Mouse (Mus musculus): ENCODE data around the gene Pi4kb. TPM values are rescaled to one million over a fixed set of nuclear protein-coding genes. Genes with fewer than 3 reads are reported as not detected.

The Pi4kb gene
- polyA plus RNA-seq (2014; fragmentation: Illumina TruSeq; extraction: RNeasy Lipid Tissue Mini Kit (QIAGEN cat#74804); ENCODE audit: insufficient read depth, low read depth, low replicate concordance) = 29.8 TPM

GRCm38 (mm10) chr3:94974528-94975422, at the start of gene Pi4kb:
Gene Pi4kb (plus strand): TSS chr3:94974731.

GRCm38 (mm10) chr3:94932809-94933564, 41.5 kb upstream of the Pi4kb start, which contains the start of gene Selenbp1:
Gene Selenbp1 (plus strand): TSS chr3:94933056.

DNA sequence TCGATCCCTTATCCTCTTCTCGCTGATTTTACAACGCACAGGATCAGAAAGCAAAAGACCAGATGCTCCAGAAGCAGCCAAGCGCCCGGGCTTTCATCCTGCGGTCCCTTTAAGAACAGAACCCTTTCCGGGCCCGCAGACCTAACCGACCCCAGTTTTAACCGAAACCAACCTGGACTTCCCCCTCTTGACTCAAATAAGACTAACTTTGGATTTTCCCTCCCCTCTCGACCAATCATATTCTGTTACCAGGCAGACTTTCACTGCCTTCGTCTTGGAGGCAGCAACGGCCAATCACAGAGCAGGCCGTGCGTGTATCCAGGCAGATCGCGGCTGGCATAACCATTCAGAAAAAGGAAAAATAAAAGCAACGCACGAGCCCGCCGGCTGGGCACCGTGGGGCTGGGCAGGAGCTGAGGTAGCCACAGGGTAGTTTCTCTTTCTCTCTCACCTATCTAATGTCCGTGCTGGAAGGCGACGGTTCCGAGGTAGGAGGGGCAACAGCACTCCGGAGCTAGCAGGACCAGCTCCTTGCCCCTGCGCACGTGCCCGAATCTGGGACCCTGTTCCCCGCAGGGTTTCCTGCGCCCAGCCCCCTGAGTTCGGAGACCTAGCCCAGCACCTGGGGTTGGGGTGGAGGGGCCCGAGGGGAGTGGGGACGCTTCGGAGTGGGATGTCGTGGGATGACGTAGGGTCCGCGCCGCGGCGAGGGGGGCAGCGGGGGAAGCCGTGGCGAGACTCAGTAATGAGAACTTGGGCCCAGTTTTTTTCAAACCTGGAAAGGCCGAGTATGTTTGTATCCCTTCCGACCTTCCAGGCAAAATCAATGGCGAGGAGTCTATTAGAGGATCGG, 20.5 kb upstream of the Pi4kb start, which contains the start of gene Rfx5:
TSS of gene Rfx5 (plus strand) at position 312 of the 853 bp plus-strand sequence.

DNA sequence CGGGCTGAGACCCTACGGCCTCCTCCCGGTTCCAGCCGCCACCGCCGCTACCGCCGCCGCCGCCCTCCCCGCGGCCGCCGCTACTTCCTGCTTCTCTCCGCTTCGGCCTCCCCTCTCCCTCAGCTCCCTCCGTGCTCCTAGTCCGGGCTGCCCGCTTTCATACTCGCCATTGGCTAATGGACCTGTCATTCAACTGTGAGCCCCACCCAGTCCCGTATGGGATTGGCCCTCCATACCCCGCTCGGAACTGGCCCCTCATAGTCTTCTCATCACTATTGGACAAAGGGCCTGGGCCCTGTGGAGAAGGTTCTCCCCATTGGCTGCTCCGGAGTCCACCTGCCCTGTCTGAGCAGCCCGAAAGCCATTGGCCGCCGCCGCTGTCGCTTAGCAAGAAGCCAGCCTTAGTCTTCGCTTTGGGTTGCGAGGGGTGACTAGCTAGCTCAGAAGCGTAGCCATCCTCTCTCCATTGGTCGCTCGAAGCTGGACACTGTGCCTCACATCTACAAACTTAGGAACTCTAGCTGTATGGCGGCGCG, 40.9 kb downstream of the Pi4kb start, which contains the start of gene Zfp687:
TSS of gene Zfp687 (minus strand) at position 112 of the 536 bp plus-strand sequence.

GRCm38 (mm10) chr3:95042166-95042837, 67.8 kb downstream of the Pi4kb start, which contains the start of gene Psmd4:
Gene Psmd4 (minus strand): TSS chr3:95042614.

Other genes starting within 250 kb of the Pi4kb start
- gene Cgn, start 188.2 kb upstream of the Pi4kb start, polyA plus RNA-seq (2014; fragmentation: Illumina TruSeq; extraction: RNeasy Lipid Tissue Mini Kit (QIAGEN cat#74804); ENCODE audit: insufficient read depth, low read depth, low replicate concordance) = 15.6 TPM
- gene Pogz, start 137.2 kb upstream of the Pi4kb start, polyA plus RNA-seq (2014; fragmentation: Illumina TruSeq; extraction: RNeasy Lipid Tissue Mini Kit (QIAGEN cat#74804); ENCODE audit: insufficient read depth, low read depth, low replicate concordance) = 6.0 TPM
- 261 TPM for gene Psmb4, start 87.8 kb upstream of the Pi4kb start, polyA plus RNA-seq (2014; fragmentation: Illumina TruSeq; extraction: RNeasy Lipid Tissue Mini Kit (QIAGEN cat#74804); ENCODE audit: insufficient read depth, low read depth, low replicate concordance)
- gene Selenbp1, start 41.7 kb upstream of the Pi4kb start, polyA plus RNA-seq (2014; fragmentation: Illumina TruSeq; extraction: RNeasy Lipid Tissue Mini Kit (QIAGEN cat#74804); ENCODE audit: insufficient read depth, low read depth, low replicate concordance) = 818 TPM
- gene Rfx5, start 20.7 kb upstream of the Pi4kb start, polyA plus RNA-seq (2014; fragmentation: Illumina TruSeq; extraction: RNeasy Lipid Tissue Mini Kit (QIAGEN cat#74804); ENCODE audit: insufficient read depth, low read depth, low replicate concordance) = 5.0 TPM
- 5.7 TPM for gene Zfp687, start 40.7 kb downstream of the Pi4kb start, polyA plus RNA-seq (2014; fragmentation: Illumina TruSeq; extraction: RNeasy Lipid Tissue Mini Kit (QIAGEN cat#74804); ENCODE audit: insufficient read depth, low read depth, low replicate concordance)
- 120 TPM for gene Psmd4, start 67.9 kb downstream of the Pi4kb start, polyA plus RNA-seq (2014; fragmentation: Illumina TruSeq; extraction: RNeasy Lipid Tissue Mini Kit (QIAGEN cat#74804); ENCODE audit: insufficient read depth, low read depth, low replicate concordance)
- gene Pip5k1a, start 132.2 kb downstream of the Pi4kb start, polyA plus RNA-seq (2014; fragmentation: Illumina TruSeq; extraction: RNeasy Lipid Tissue Mini Kit (QIAGEN cat#74804); ENCODE audit: insufficient read depth, low read depth, low replicate concordance) = 16.0 TPM
- gene Vps72, start 136.3 kb downstream of the Pi4kb start, polyA plus RNA-seq (2014; fragmentation: Illumina TruSeq; extraction: RNeasy Lipid Tissue Mini Kit (QIAGEN cat#74804); ENCODE audit: insufficient read depth, low read depth, low replicate concordance) = 33.7 TPM
- 1.5 TPM for gene Tmod4, start 149.7 kb downstream of the Pi4kb start, polyA plus RNA-seq (2014; fragmentation: Illumina TruSeq; extraction: RNeasy Lipid Tissue Mini Kit (QIAGEN cat#74804); ENCODE audit: insufficient read depth, low read depth, low replicate concordance)
- gene Scnm1, start 159.3 kb downstream of the Pi4kb start, polyA plus RNA-seq (2014; fragmentation: Illumina TruSeq; extraction: RNeasy Lipid Tissue Mini Kit (QIAGEN cat#74804); ENCODE audit: insufficient read depth, low read depth, low replicate concordance) = 42.6 TPM
- gene Lysmd1, start 159.4 kb downstream of the Pi4kb start, polyA plus RNA-seq (2014; fragmentation: Illumina TruSeq; extraction: RNeasy Lipid Tissue Mini Kit (QIAGEN cat#74804); ENCODE audit: insufficient read depth, low read depth, low replicate concordance) = 8.4 TPM
- 22.1 TPM for gene Tnfaip8l2, start 167.6 kb downstream of the Pi4kb start, polyA plus RNA-seq (2014; fragmentation: Illumina TruSeq; extraction: RNeasy Lipid Tissue Mini Kit (QIAGEN cat#74804); ENCODE audit: insufficient read depth, low read depth, low replicate concordance)
- 2.1 TPM for gene Sema6c, start 185.7 kb downstream of the Pi4kb start, polyA plus RNA-seq (2014; fragmentation: Illumina TruSeq; extraction: RNeasy Lipid Tissue Mini Kit (QIAGEN cat#74804); ENCODE audit: insufficient read depth, low read depth, low replicate concordance)
- 6.1 TPM for gene Gabpb2, start 243.2 kb downstream of the Pi4kb start, polyA plus RNA-seq (2014; fragmentation: Illumina TruSeq; extraction: RNeasy Lipid Tissue Mini Kit (QIAGEN cat#74804); ENCODE audit: insufficient read depth, low read depth, low replicate concordance)

All from lung, adult 10 weeks (tissue).